Mouse (Mus musculus): ENCODE results near the gene Ipo9.

The Ipo9 gene
- long read RNA-seq, experiment 1, full-length matches to known transcripts: 8 of 16 reads
- long read RNA-seq, experiment 1, partial matches to known transcripts: 4 of 16 reads
- long read RNA-seq, experiment 1, other reads (novel, unspliced or antisense): 4 of 16 reads
- long read RNA-seq, experiment 2, full-length matches to known transcripts: 6 of 17 reads
- long read RNA-seq, experiment 2, partial matches to known transcripts: 7 of 17 reads
- long read RNA-seq, experiment 2, other reads (novel, unspliced or antisense): 4 of 17 reads

- intact Hi-C loops (cut with DNase I): loop anchor here (5.0 kb wide), 1 partner anchor 33 kb away; no protein-coding TSS in a partner anchor
Measured at GRCm38 (mm10) chr1:135429901-135430668, at the start of gene Ipo9. Gene Ipo9 (minus strand): TSS chr1:135430499.

GRCm38 (mm10) chr1:135475571-135475895, 45.2 kb upstream of the Ipo9 start:
- intact Hi-C loops (cut with DNase I): no loop called here

GRCm38 (mm10) chr1:135474861-135475570, 44.7 kb upstream of the Ipo9 start:
- intact Hi-C loops (cut with DNase I): no loop called here

GRCm38 (mm10) chr1:135472536-135472935, 42.2 kb upstream of the Ipo9 start:
- intact Hi-C loops (cut with DNase I): no loop called here

GRCm38 (mm10) chr1:135471742-135472141, 41.4 kb upstream of the Ipo9 start:
- intact Hi-C loops (cut with DNase I): no loop called here

GRCm38 (mm10) chr1:135470546-135470945, 40.2 kb upstream of the Ipo9 start:
- intact Hi-C loops (cut with DNase I): no loop called here

GRCm38 (mm10) chr1:135467462-135467861, 37.2 kb upstream of the Ipo9 start:
- intact Hi-C loops (cut with DNase I): no loop called here

GRCm38 (mm10) chr1:135466935-135467334, 36.6 kb upstream of the Ipo9 start:
- intact Hi-C loops (cut with DNase I): no loop called here

GRCm38 (mm10) chr1:135465734-135466133, 35.4 kb upstream of the Ipo9 start:
- intact Hi-C loops (cut with DNase I): no loop called here

- intact Hi-C loops (cut with DNase I): loop anchor here (5.0 kb wide), 2 partner anchors 210 to 235 kb away; no protein-coding TSS in a partner anchor
Measured at GRCm38 (mm10) chr1:135462736-135463135, 32.4 kb upstream of the Ipo9 start.

GRCm38 (mm10) chr1:135462304-135462703, 32.0 kb upstream of the Ipo9 start:
- intact Hi-C loops (cut with DNase I): loop anchor here (5.0 kb wide), 2 partner anchors 210 to 235 kb away; no protein-coding TSS in a partner anchor

GRCm38 (mm10) chr1:135461097-135461730, 30.9 kb upstream of the Ipo9 start:
- intact Hi-C loops (cut with DNase I): loop anchor here (2.0 to 5.0 kb wide), 3 partner anchors 80 to 236 kb away; no protein-coding TSS in a partner anchor

- intact Hi-C loops (cut with DNase I): loop anchor here (2.0 to 5.0 kb wide), 3 partner anchors 80 to 237 kb away; no protein-coding TSS in a partner anchor
Measured at GRCm38 (mm10) chr1:135460521-135460920, 30.2 kb upstream of the Ipo9 start.

GRCm38 (mm10) chr1:135457860-135458259, 27.6 kb upstream of the Ipo9 start:
- intact Hi-C loops (cut with DNase I): no loop called here

- intact Hi-C loops (cut with DNase I): no loop called here
Measured at GRCm38 (mm10) chr1:135452259-135452658, 22.0 kb upstream of the Ipo9 start.

- intact Hi-C loops (cut with DNase I): no loop called here
Measured at GRCm38 (mm10) chr1:135451419-135451818, 21.1 kb upstream of the Ipo9 start.

GRCm38 (mm10) chr1:135449876-135450275, 19.6 kb upstream of the Ipo9 start:
- intact Hi-C loops (cut with DNase I): no loop called here

- intact Hi-C loops (cut with DNase I): no loop called here
Measured at GRCm38 (mm10) chr1:135448940-135449339, 18.6 kb upstream of the Ipo9 start.

GRCm38 (mm10) chr1:135443506-135443905, 13.2 kb upstream of the Ipo9 start:
- intact Hi-C loops (cut with DNase I): no loop called here

GRCm38 (mm10) chr1:135441861-135442260, 11.6 kb upstream of the Ipo9 start:
- intact Hi-C loops (cut with DNase I): no loop called here

GRCm38 (mm10) chr1:135440986-135441385, 10.7 kb upstream of the Ipo9 start:
- intact Hi-C loops (cut with DNase I): no loop called here

Measured in adrenal gland (tissue).